Mouse (Mus musculus): ENCODE measurements around the gene Plekho2. TPM values are rescaled to one million over a fixed set of nuclear protein-coding genes. Genes with fewer than 3 reads are reported as not detected.

The Plekho2 gene
- polyA plus RNA-seq, 1 experiment from 2014 or later = 12.4 TPM

DNA sequence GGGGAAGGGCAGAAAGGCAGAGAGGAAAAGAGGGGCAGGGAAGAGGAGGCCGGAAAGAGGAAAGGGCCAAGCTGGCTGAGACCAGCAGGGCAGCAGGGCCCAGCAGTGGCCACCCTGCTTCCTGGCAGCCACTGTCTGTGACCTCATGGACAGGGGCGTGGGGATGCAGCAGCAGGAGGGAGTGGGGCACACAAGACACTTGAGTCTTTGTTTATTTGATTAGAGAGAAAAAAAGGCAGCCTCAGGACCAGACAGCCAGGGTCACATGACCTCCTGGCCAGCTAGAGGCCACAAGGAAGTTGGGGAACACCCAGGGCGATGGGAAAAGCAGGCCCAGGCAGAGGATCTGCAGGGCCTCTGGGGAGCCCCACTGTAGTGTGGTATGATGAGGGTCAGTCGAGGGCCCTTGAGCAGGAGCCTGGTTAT is 17.7 kb downstream of the Plekho2 start:
- Histone ChIP-seq H3K4me1 (peaks cover 9% of the 10 kb centered on the region; the same call in 1 of the 2 replicates), H3K4me3 (no peak overlapping the region), H3K9ac (no peak overlapping the region), H3K36me3 (peaks cover 34% of the 10 kb centered on the region), H3K27me3 (replicated peaks) (no peaks in the 10 kb centered on the region), H3K9me3 (no peaks in the 10 kb centered on the region), H3K4me2 (replicated peaks) (no peak overlapping the region; the same call in 1 of the 2 replicates), H3K27ac (no peak overlapping the region)
- WGBS = 40% methylated on average over 4 of the region's 4 CpGs
- no peak for ATAC-seq (ENCODE audit: low FRiP score, low read depth)

GRCm38 (mm10) chr9:65561016-65561415 is 18.8 kb downstream of the Plekho2 start:
- no peak overlapping the region for H3K4me3 ChIP-seq
- no peaks in the 10 kb centered on the region for H3K9me3 ChIP-seq
- 86% methylated on average over 4 of the region's 4 CpGs for WGBS
- H3K9ac ChIP-seq = no peak overlapping the region
- no peaks in the 10 kb centered on the region for H3K27me3 ChIP-seq (replicated peaks)
- H3K36me3 ChIP-seq = peaks cover 41% of the 10 kb centered on the region
- no peak overlapping the region for H3K27ac ChIP-seq
- peaks cover 9% of the 10 kb centered on the region; the same call in 1 of the 2 replicates for H3K4me1 ChIP-seq
- no peak for ATAC-seq (ENCODE audit: low FRiP score, low read depth)
- no peak overlapping the region for H3K4me2 ChIP-seq (replicated peaks)

DNA sequence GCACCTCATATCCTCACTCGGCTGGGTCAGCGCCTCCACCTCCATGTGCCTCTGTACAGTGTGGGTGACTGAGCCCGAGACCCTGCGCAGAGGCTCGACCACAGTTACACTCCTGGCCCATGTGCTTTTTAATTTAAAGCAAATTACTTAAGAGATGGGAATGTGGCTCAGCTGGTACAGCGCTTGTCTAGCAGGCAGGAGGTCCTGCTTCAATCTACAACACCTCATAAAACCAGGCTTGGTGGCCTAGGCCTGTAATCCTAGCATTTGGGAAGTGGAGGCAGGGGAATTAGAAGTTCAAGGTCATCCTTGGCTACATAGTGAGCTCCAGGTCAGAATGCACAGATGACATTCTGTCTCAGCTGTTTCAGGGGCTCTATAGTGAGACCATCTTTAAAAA is 21.0 kb downstream of the Plekho2 start:
- H3K4me3 ChIP-seq = no peak overlapping the region
- no peaks in the 10 kb centered on the region for H3K9me3 ChIP-seq
- peaks cover 23% of the 10 kb centered on the region for H3K4me1 ChIP-seq
- WGBS = 91% methylated on average over 6 of the region's 6 CpGs
- no peak for ATAC-seq (ENCODE audit: low FRiP score, low read depth)
- H3K9ac ChIP-seq = no peak overlapping the region
- peaks cover 46% of the 10 kb centered on the region for H3K36me3 ChIP-seq
- H3K27me3 ChIP-seq (replicated peaks) = no peaks in the 10 kb centered on the region
- H3K4me2 ChIP-seq (replicated peaks) = no peak overlapping the region
- no peak overlapping the region for H3K27ac ChIP-seq

DNA sequence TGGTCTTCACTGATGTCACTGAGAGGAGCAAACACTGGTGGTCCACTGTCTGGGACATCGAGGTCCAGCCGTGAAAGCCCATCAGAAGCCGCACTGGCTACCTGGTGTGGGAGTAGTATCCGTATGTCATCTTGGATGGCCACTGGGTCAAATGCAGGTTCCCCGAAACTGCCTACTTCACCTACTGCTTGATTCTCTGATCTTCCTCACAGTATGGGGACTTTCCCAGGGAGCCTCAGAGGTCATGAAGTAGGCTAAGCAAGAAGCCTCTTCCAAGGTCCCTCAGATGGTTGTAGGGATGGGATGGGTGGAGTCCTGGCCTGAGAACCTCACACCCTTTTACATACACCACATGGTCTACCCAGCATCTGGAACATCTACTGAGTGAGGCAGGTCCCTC is 22.9 kb downstream of the Plekho2 start:
- H3K27me3 ChIP-seq (replicated peaks) = no peaks in the 10 kb centered on the region
- no peaks in the 10 kb centered on the region for H3K9me3 ChIP-seq
- H3K4me2 ChIP-seq (replicated peaks) = no peak overlapping the region
- no peak overlapping the region for H3K9ac ChIP-seq
- no peak overlapping the region for H3K27ac ChIP-seq
- H3K4me3 ChIP-seq = no peak overlapping the region
- WGBS = 98% methylated on average over 5 of the region's 5 CpGs
- H3K36me3 ChIP-seq = peaks cover 35% of the 10 kb centered on the region
- peaks cover 20% of the 10 kb centered on the region for H3K4me1 ChIP-seq
- ATAC-seq (ENCODE audit: low FRiP score, low read depth) = no peak

- H3K9ac ChIP-seq = no peak overlapping the region
- H3K4me3 ChIP-seq = no peak overlapping the region
- H3K36me3 ChIP-seq = peaks cover 35% of the 10 kb centered on the region
- no peaks in the 10 kb centered on the region for H3K27me3 ChIP-seq (replicated peaks)
- WGBS = 96% methylated on average over 8 of the region's 8 CpGs
- no peak for ATAC-seq (ENCODE audit: low FRiP score, low read depth)
- H3K4me2 ChIP-seq (replicated peaks) = no peak overlapping the region
- no peaks in the 10 kb centered on the region for H3K9me3 ChIP-seq
- peaks cover 20% of the 10 kb centered on the region for H3K4me1 ChIP-seq
- no peak overlapping the region for H3K27ac ChIP-seq
Observed at GRCm38 (mm10) chr9:65556349-65556748, 23.5 kb downstream of the Plekho2 start.

DNA sequence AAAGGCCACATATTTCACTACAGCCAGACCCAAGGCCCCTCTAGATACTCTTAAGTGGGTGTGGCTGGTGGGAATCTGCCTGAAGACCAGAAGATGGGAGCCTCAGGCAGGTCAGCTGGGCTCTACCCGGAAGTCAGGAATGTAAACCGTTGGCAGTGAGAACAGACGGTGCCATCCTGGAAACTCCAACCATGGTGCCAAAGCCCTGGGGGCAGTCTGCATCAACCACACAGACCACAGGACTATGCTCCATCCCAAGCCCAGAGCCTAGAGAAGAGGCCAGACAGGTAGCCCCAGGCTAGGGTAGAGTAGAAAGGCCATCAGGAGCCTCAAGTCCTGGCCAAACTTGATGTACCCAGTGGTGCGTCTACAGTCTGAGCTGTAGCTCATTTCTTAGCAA is 24.2 kb downstream of the Plekho2 start:
- H3K4me3 ChIP-seq = no peak overlapping the region
- no peaks in the 10 kb centered on the region for H3K9me3 ChIP-seq
- peaks cover 35% of the 10 kb centered on the region for H3K36me3 ChIP-seq
- H3K27me3 ChIP-seq (replicated peaks) = no peaks in the 10 kb centered on the region
- 97% methylated on average over 4 of the region's 4 CpGs for WGBS
- no peak overlapping the region for H3K4me2 ChIP-seq (replicated peaks)
- ATAC-seq (ENCODE audit: low FRiP score, low read depth) = no peak
- H3K9ac ChIP-seq = no peak overlapping the region
- peaks cover 24% of the 10 kb centered on the region for H3K4me1 ChIP-seq
- H3K27ac ChIP-seq = no peak overlapping the region

- H3K9me3 ChIP-seq = no peaks in the 10 kb centered on the region
- no peak overlapping the region for H3K4me3 ChIP-seq
- no peak overlapping the region for H3K27ac ChIP-seq
- no peaks in the 10 kb centered on the region for H3K27me3 ChIP-seq (replicated peaks)
- no peak overlapping the region for H3K9ac ChIP-seq
- H3K36me3 ChIP-seq = peaks cover 35% of the 10 kb centered on the region
- 21% methylated on average over 5 of the region's 5 CpGs for WGBS
- H3K4me2 ChIP-seq (replicated peaks) = no peak overlapping the region
- H3K4me1 ChIP-seq = peaks cover 29% of the 10 kb centered on the region
- ATAC-seq (ENCODE audit: low FRiP score, low read depth) = no peak
Observed at GRCm38 (mm10) chr9:65555001-65555405, 24.8 kb downstream of the Plekho2 start.

DNA sequence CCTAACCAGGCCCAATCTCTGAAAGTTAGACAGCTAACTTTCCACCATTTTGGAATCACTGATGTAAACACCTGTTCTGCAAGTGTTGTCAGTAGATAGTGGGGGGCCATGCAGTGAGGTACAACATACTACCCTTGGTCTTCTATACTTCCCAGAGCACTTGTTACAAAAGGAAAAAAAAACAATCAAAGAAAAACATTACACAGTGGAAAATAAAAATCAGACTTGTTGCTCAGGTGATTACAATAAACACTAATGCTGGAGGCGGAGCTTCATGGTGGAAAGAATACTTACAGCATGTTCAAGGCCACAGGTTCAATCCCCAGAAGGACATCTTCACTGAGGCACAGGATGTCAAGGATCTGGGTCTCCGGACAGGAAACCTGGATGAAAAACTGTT is 27.1 kb downstream of the Plekho2 start:
- no peak overlapping the region for H3K4me2 ChIP-seq (replicated peaks)
- WGBS = over 99% methylated on average over 2 of the region's 2 CpGs
- H3K27ac ChIP-seq = no peak overlapping the region
- H3K36me3 ChIP-seq = peaks cover 22% of the 10 kb centered on the region
- no peaks in the 10 kb centered on the region for H3K27me3 ChIP-seq (replicated peaks)
- ATAC-seq (ENCODE audit: low FRiP score, low read depth) = no peak
- no peak overlapping the region for H3K4me3 ChIP-seq
- H3K9ac ChIP-seq = no peak overlapping the region
- H3K9me3 ChIP-seq = no peaks in the 10 kb centered on the region
- peaks cover 42% of the 10 kb centered on the region for H3K4me1 ChIP-seq

- H3K4me2 ChIP-seq (replicated peaks) = no peak overlapping the region
- 86% methylated on average over 5 of the region's 5 CpGs for WGBS
- no peak overlapping the region for H3K27ac ChIP-seq
- H3K36me3 ChIP-seq = peaks cover 17% of the 10 kb centered on the region
- H3K9me3 ChIP-seq = no peaks in the 10 kb centered on the region
- no peaks in the 10 kb centered on the region for H3K27me3 ChIP-seq (replicated peaks)
- ATAC-seq (ENCODE audit: low FRiP score, low read depth) = no peak
- H3K4me1 ChIP-seq = peaks cover 42% of the 10 kb centered on the region
- H3K9ac ChIP-seq = no peak overlapping the region
- no peak overlapping the region for H3K4me3 ChIP-seq
Observed at GRCm38 (mm10) chr9:65552141-65552540, 27.7 kb downstream of the Plekho2 start.

- Histone ChIP-seq H3K4me2 (replicated peaks) (0 out of 2 replicates have a peak overlapping the region, but pooled peaks have one; percentile 9), H3K4me3 (no peak overlapping the region), H3K27me3 (replicated peaks) (no peaks in the 10 kb centered on the region), H3K4me1 (peaks cover 42% of the 10 kb centered on the region), H3K9me3 (no peaks in the 10 kb centered on the region), H3K36me3 (peaks cover 6% of the 10 kb centered on the region), H3K9ac (no peak overlapping the region), H3K27ac (no peak overlapping the region)
- ATAC-seq (ENCODE audit: low FRiP score, low read depth) = no peak
- WGBS = 27% methylated on average over 5 of the region's 5 CpGs
Observed at GRCm38 (mm10) chr9:65551035-65551434, 28.8 kb downstream of the Plekho2 start.

GRCm38 (mm10) chr9:65550079-65550831 is 29.6 kb downstream of the Plekho2 start:
- H3K9ac ChIP-seq = no peak overlapping the region
- H3K9me3 ChIP-seq = no peaks in the 10 kb centered on the region
- peaks cover 43% of the 10 kb centered on the region for H3K4me1 ChIP-seq
- H3K27ac ChIP-seq = no peak overlapping the region; the same call in 1 of the 2 replicates
- ATAC-seq (ENCODE audit: low FRiP score, low read depth) = no peak
- no peaks in the 10 kb centered on the region for H3K27me3 ChIP-seq (replicated peaks)
- H3K4me3 ChIP-seq = no peak overlapping the region
- no peak overlapping the region for H3K4me2 ChIP-seq (replicated peaks)
- 36% methylated on average over 7 of the region's 7 CpGs for WGBS
- no peaks in the 10 kb centered on the region for H3K36me3 ChIP-seq

DNA sequence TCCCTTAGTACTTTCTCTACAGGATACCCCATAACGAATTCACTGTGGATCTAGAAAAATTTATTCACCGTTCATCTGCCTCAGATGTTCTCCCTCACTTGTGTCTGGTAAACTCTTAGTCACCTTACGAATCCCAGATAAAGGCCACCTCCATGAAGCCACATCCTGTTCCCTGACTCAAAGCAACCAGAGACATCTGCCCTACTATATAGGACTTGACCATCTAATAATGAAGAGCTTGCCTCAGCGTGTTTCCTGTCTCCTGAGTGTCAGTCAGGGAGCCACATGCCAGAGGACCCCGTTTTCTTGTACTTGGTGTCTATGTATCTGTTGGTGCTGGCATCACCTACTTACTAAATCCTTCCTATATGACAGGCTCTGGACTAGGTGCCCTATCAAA is 30.2 kb downstream of the Plekho2 start:
- H3K4me2 ChIP-seq (replicated peaks) = no peak overlapping the region
- peaks cover 37% of the 10 kb centered on the region for H3K4me1 ChIP-seq
- ATAC-seq (ENCODE audit: low FRiP score, low read depth) = no peak
- no peak overlapping the region for H3K4me3 ChIP-seq
- WGBS = 88% methylated on average over 5 of the region's 5 CpGs
- H3K27ac ChIP-seq = no peak overlapping the region
- H3K36me3 ChIP-seq = no peaks in the 10 kb centered on the region
- H3K9me3 ChIP-seq = no peaks in the 10 kb centered on the region
- no peak overlapping the region for H3K9ac ChIP-seq
- H3K27me3 ChIP-seq (replicated peaks) = no peaks in the 10 kb centered on the region

DNA sequence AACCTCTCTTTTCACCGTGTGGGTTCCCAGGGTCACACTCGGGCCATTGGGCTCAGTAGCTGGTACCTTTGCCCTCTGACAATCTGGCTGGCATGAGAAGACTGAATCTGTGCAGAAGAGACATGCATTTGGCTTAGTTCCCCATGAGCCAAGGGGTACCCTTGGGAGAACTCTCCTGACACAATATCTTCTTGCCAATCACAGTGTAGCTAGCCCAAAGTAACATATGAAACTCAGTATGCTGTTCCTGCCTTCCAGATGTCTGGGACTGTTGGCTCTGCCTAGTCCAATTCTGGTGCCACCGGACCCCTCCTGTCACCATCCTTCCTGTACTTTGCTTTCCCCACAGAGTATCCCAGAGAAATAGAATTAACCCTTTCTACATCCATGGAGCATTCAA is 30.7 kb downstream of the Plekho2 start:
- no peak overlapping the region for H3K27ac ChIP-seq
- no peak overlapping the region for H3K4me3 ChIP-seq
- H3K36me3 ChIP-seq = no peaks in the 10 kb centered on the region
- H3K27me3 ChIP-seq (replicated peaks) = no peaks in the 10 kb centered on the region
- WGBS = 82% methylated on average over 3 of the region's 3 CpGs
- no peak overlapping the region for H3K4me2 ChIP-seq (replicated peaks)
- H3K9ac ChIP-seq = no peak overlapping the region
- ATAC-seq (ENCODE audit: low FRiP score, low read depth) = no peak
- no peaks in the 10 kb centered on the region for H3K9me3 ChIP-seq
- H3K4me1 ChIP-seq = peaks cover 33% of the 10 kb centered on the region

Measured in neural tube, embryonic 12.5 days (tissue).